ENCODE assay signal across 8 mouse cellular contexts in genomic region chr7:84151960-84152334, GRCm38 (mm10). TPM values are rescaled to one million over a fixed set of nuclear protein-coding genes. Genes with fewer than 3 reads are reported as not detected.
DNase-seq lines count a peak whose midpoint lies in the region; ATAC-seq and TF ChIP-seq lines count a peak whose summit lies in the region.

No protein-coding gene starts in this region.

- H3K27me3 ChIP-seq in forebrain, embryonic 16.5 days (replicated peaks; ENCODE audit: control insufficient read depth, insufficient read depth, low read length) = no peaks in the 10 kb centered on the region
- no peaks in the 10 kb centered on the region for H3K27me3 ChIP-seq in lung, embryonic 15.5 days

- peak; percentile 97 for DNase-seq in ES-E14 (ENCODE audit: low read depth, low spot score)
- peak; percentile 96 for DNase-seq in cerebellum, adult 11-12 months
- DNase-seq in heart, postnatal 4 days = peak; percentile 95
- peak; percentile 89 to 90 for DNase-seq in layer of hippocampus, adult 8-10 months (ENCODE audit: low spot score in 2 of 2)
- DNase-seq in ovary, adult 18-20 months (ENCODE audit: low spot score) = peak; percentile 91
- peak; percentile 97 for DNase-seq in thymus, postnatal 0 days (ENCODE audit: low spot score)

- H3K36me3 ChIP-seq in ES-E14 (ENCODE audit: control insufficient read depth, insufficient read depth, low read length, poor library complexity, severe bottlenecking) = 0 out of 2 replicates have a peak, but pooled peaks cover 3% of the 10 kb centered on the region
- H3K36me3 ChIP-seq in forebrain, embryonic 16.5 days (ENCODE audit: control insufficient read depth, insufficient read depth) = no peaks in the 10 kb centered on the region
- peaks cover 5% of the 10 kb centered on the region; the same call in 1 of the 2 replicates for H3K36me3 ChIP-seq in lung, embryonic 15.5 days

- peak overlapping the region; percentile 87 for H3K9ac ChIP-seq in ES-E14 (ENCODE audit: insufficient read depth, low read depth, low read length, poor library complexity, severe bottlenecking)
- peak overlapping the region; percentile 98 for H3K9ac ChIP-seq in forebrain, embryonic 16.5 days (replicated peaks; ENCODE audit: low read depth, low read length)
- peak overlapping the region; percentile 84 for H3K9ac ChIP-seq in lung, embryonic 15.5 days

- peak overlapping the region; percentile 80 to 85 for H3K4me3 ChIP-seq in ES-E14 (ENCODE audit: insufficient read depth in 1 of 2, low read depth in 1 of 2, low read length in 2 of 2, poor library complexity in 1 of 2, severe bottlenecking in 1 of 2)
- H3K4me3 ChIP-seq in forebrain, embryonic 16.5 days (replicated peaks; ENCODE audit: low read length) = peak overlapping the region; percentile 85
- peak overlapping the region; percentile 95 for H3K4me3 ChIP-seq in lung, embryonic 15.5 days

- peak; percentile 96 for ATAC-seq in forebrain, embryonic 16.5 days
- ATAC-seq in lung, embryonic 15.5 days (ENCODE audit: borderline replicate concordance, extremely low read depth, low FRiP score, low TSS enrichment) = peak; percentile 96

- peak overlapping the region; percentile 67 for H3K4me2 ChIP-seq in forebrain, embryonic 16.5 days (ENCODE audit: low read length)
- peak overlapping the region; percentile 87 for H3K4me2 ChIP-seq in lung, embryonic 15.5 days

- H3K4me1 ChIP-seq in ES-E14 (ENCODE audit: control insufficient read depth in 2 of 2, insufficient read depth in 2 of 2, low read length in 2 of 2, poor library complexity in 1 of 2) = peaks cover 0 to 9% of the 10 kb centered on the region in 2 experiments; a peak in 2 of 4 replicates
- peaks cover 31% of the 10 kb centered on the region for H3K4me1 ChIP-seq in forebrain, embryonic 16.5 days (replicated peaks; ENCODE audit: control insufficient read depth, insufficient read depth, low read length)
- peaks cover 40% of the 10 kb centered on the region for H3K4me1 ChIP-seq in lung, embryonic 15.5 days

- H3K27ac ChIP-seq in ES-E14 (ENCODE audit: insufficient read depth, low read depth, low read length, poor library complexity, severe bottlenecking) = peak overlapping the region; percentile 28; the same call in 1 of the 2 replicates
- peak overlapping the region; percentile 92 for H3K27ac ChIP-seq in forebrain, embryonic 16.5 days (ENCODE audit: low read length)
- peak overlapping the region; percentile 94 for H3K27ac ChIP-seq in lung, embryonic 15.5 days

- in situ Hi-C loops in ES-E14 (cut with MboI; ENCODE audit: low sequenced_read_pairs in 2 of 2, unreplicated experiment in 2 of 2) = no loop called here

- WGBS in forebrain, embryonic 16.5 days = under 1% methylated on average over 46 of the region's 55 CpGs
- WGBS in lung, embryonic 15.5 days = under 1% methylated on average over 53 of the region's 55 CpGs

- H3K9me3 ChIP-seq in ES-E14 (ENCODE audit: control insufficient read depth, insufficient read depth, low read depth, low read length) = no peaks in the 10 kb centered on the region
- H3K9me3 ChIP-seq in forebrain, embryonic 16.5 days (ENCODE audit: control insufficient read depth, low read length) = no peaks in the 10 kb centered on the region
- no peaks in the 10 kb centered on the region for H3K9me3 ChIP-seq in lung, embryonic 15.5 days

TF ChIP-seq in ES-E14, 5 proteins besides CTCF, POLR2A, EP300 and RAD21:
- TF ChIP-seq ZC3H11A (IDR thresholded peaks at IDR 0.05; ENCODE audit: borderline replicate concordance, low read depth, low read length) (no peak), HCFC1 (IDR thresholded peaks at IDR 0.05; ENCODE audit: borderline replicate concordance, insufficient read depth, low read length) (no peak), CHD2 (IDR thresholded peaks at IDR 0.05; ENCODE audit: low read depth, low read length) (no peak), MAFK (IDR thresholded peaks at IDR 0.05; ENCODE audit: insufficient read depth, low read depth, low read length) (no peak), ZNF384 (IDR thresholded peaks at IDR 0.05; ENCODE audit: low read depth, low read length) (no peak)

RNA-seq across cellular contexts. Expression of gene Abhd17c, which starts 0.3 kb away (rescaled TPM):
- total RNA-seq in ES-E14 (2012; rRNA removed) = 24.8 and 25.8 TPM in 2 replicates
- 26.2 and 36.1 TPM in 2 replicates for polyA plus RNA-seq in forebrain, embryonic 16.5 days (2015; fragmentation: Nextera tagmentation; extraction: Ambion mirVana)
- total RNA-seq in heart, postnatal 4 days (2021) = 10 to 100 TPM; 58.0 to 58.6 TPM
- total RNA-seq in layer of hippocampus, adult 8-10 months (2022) = 10 to 100 TPM; 48.1 to 51.8 (median 48.8) TPM
- 64.3 and 68.7 TPM in 2 replicates for polyA plus RNA-seq in lung, embryonic 15.5 days (2015; fragmentation: Nextera tagmentation; extraction: Ambion mirVana)
- 38.6 and 46.5 TPM in 2 replicates for polyA plus RNA-seq in thymus, postnatal 0 days (2015; fragmentation: Nextera tagmentation; extraction: Ambion mirVana)

Comparison
In these comparisons a context has a peak if more than half of its experiments do, and no peak if none do; other contexts are left out.
1. Peak in every context shown above with its lines: DNase-seq, ATAC-seq, H3K4me3 ChIP-seq and H3K27ac ChIP-seq.
2. H3K27ac ChIP-seq: peak in every context shown above with its lines; median percentile 94 in lung, embryonic 15.5 days; 92 in forebrain, embryonic 16.5 days; 28 in ES-E14.